Mouse (Mus musculus): ENCODE results near the gene Adamts1. TPM values are rescaled to one million over a fixed set of nuclear protein-coding genes. Genes with fewer than 3 reads are reported as not detected.

The Adamts1 gene
- polyA plus RNA-seq, 1 experiment, result 13.2 TPM

GRCm38 (mm10) chr16:85762052-85762665 lies 40.8 kb downstream of the Adamts1 start:
- no peak for DNase-seq
- H3K27me3 ChIP-seq (ENCODE audit: control insufficient read depth, insufficient read depth, low read length), result no peaks in the 10 kb centered on the region
- H3K4me3 ChIP-seq (replicated peaks; ENCODE audit: insufficient read depth, low read depth, low read length), result no peak overlapping the region
- TF ChIP-seq POLR2A (IDR thresholded peaks at IDR 0.05; ENCODE audit: borderline replicate concordance, insufficient read depth, low read length), result no peak
- TF ChIP-seq CTCF (IDR thresholded peaks at IDR 0.05; ENCODE audit: borderline replicate concordance, insufficient read depth, low read depth, low read length), result no peak
- H3K4me1 ChIP-seq (ENCODE audit: control insufficient read depth, insufficient read depth, low read length), result no peaks in the 10 kb centered on the region
- H3K27ac ChIP-seq (ENCODE audit: insufficient read depth, low read length), result no peak overlapping the region
- WGBS, result 84% methylated on average over 10 of the region's 10 CpGs

GRCm38 (mm10) chr16:85760961-85761580 lies 41.8 kb downstream of the Adamts1 start:
- 61% methylated on average over 7 of the region's 7 CpGs for WGBS
- TF ChIP-seq CTCF (IDR thresholded peaks at IDR 0.05; ENCODE audit: borderline replicate concordance, insufficient read depth, low read depth, low read length), result no peak

GRCm38 (mm10) chr16:85756101-85756819 lies 46.7 kb downstream of the Adamts1 start:
- no peak overlapping the region for H3K4me3 ChIP-seq (replicated peaks; ENCODE audit: insufficient read depth, low read depth, low read length)
- H3K27me3 ChIP-seq (ENCODE audit: control insufficient read depth, insufficient read depth, low read length), result no peaks in the 10 kb centered on the region
- WGBS, result 32% methylated on average over 14 of the region's 14 CpGs
- DNase-seq, result peak in 1 of 2 experiments; percentile 21
- no peak overlapping the region for H3K27ac ChIP-seq (ENCODE audit: insufficient read depth, low read length)
- H3K4me1 ChIP-seq (ENCODE audit: control insufficient read depth, insufficient read depth, low read length), result no peaks in the 10 kb centered on the region
- TF ChIP-seq CTCF (IDR thresholded peaks at IDR 0.05; ENCODE audit: borderline replicate concordance, insufficient read depth, low read depth, low read length), result no peak
- TF ChIP-seq POLR2A (IDR thresholded peaks at IDR 0.05; ENCODE audit: borderline replicate concordance, insufficient read depth, low read length), result no peak

More at GRCm38 (mm10) chr16:85760961-85761580, 41.8 kb downstream of the Adamts1 start:
- DNase-seq, result no peak
- Histone ChIP-seq H3K4me3 (replicated peaks; ENCODE audit: insufficient read depth, low read depth, low read length) (no peak overlapping the region), H3K27me3 (ENCODE audit: control insufficient read depth, insufficient read depth, low read length) (no peaks in the 10 kb centered on the region), H3K27ac (ENCODE audit: insufficient read depth, low read length) (no peak overlapping the region), H3K4me1 (ENCODE audit: control insufficient read depth, insufficient read depth, low read length) (no peaks in the 10 kb centered on the region)

GRCm38 (mm10) chr16:85749335-85749734 lies 53.6 kb downstream of the Adamts1 start:
- Histone ChIP-seq H3K27me3 (ENCODE audit: control insufficient read depth, insufficient read depth, low read length) (0 out of 2 replicates have a peak, but pooled peaks cover 1% of the 10 kb centered on the region), H3K27ac (ENCODE audit: insufficient read depth, low read length) (no peak overlapping the region), H3K4me3 (replicated peaks; ENCODE audit: insufficient read depth, low read depth, low read length) (no peak overlapping the region), H3K4me1 (ENCODE audit: control insufficient read depth, insufficient read depth, low read length) (no peaks in the 10 kb centered on the region; the same call in 1 of the 2 replicates)
- no peak for DNase-seq
- WGBS, result 63% methylated on average over 6 of the region's 6 CpGs
- TF ChIP-seq POLR2A (IDR thresholded peaks at IDR 0.05; ENCODE audit: borderline replicate concordance, insufficient read depth, low read length) (no peak), CTCF (IDR thresholded peaks at IDR 0.05; ENCODE audit: borderline replicate concordance, insufficient read depth, low read depth, low read length) (no peak)

GRCm38 (mm10) chr16:85747589-85748360 lies 55.1 kb downstream of the Adamts1 start:
- Histone ChIP-seq H3K4me1 (ENCODE audit: control insufficient read depth, insufficient read depth, low read length) (no peaks in the 10 kb centered on the region; the same call in 1 of the 2 replicates), H3K27ac (ENCODE audit: insufficient read depth, low read length) (no peak overlapping the region), H3K4me3 (replicated peaks; ENCODE audit: insufficient read depth, low read depth, low read length) (peak overlapping the region; percentile 31), H3K27me3 (ENCODE audit: control insufficient read depth, insufficient read depth, low read length) (0 out of 2 replicates have a peak, but pooled peaks cover 1% of the 10 kb centered on the region)
- WGBS, result 13% methylated on average over 16 of the region's 16 CpGs
- peak; percentile 46 to 60 for DNase-seq
- TF ChIP-seq POLR2A (IDR thresholded peaks at IDR 0.05; ENCODE audit: borderline replicate concordance, insufficient read depth, low read length), result no peak

GRCm38 (mm10) chr16:85746386-85746785 lies 56.5 kb downstream of the Adamts1 start:
- WGBS, result 91% methylated on average over 3 of the region's 3 CpGs

More at GRCm38 (mm10) chr16:85746386-85746785, 56.5 kb downstream of the Adamts1 start:
- H3K27me3 ChIP-seq (ENCODE audit: control insufficient read depth, insufficient read depth, low read length), result 0 out of 2 replicates have a peak, but pooled peaks cover 1% of the 10 kb centered on the region
- H3K27ac ChIP-seq (ENCODE audit: insufficient read depth, low read length), result no peak overlapping the region
- no peak for DNase-seq
- no peak overlapping the region for H3K4me3 ChIP-seq (replicated peaks; ENCODE audit: insufficient read depth, low read depth, low read length)
- TF ChIP-seq CTCF (IDR thresholded peaks at IDR 0.05; ENCODE audit: borderline replicate concordance, insufficient read depth, low read depth, low read length) (no peak), POLR2A (IDR thresholded peaks at IDR 0.05; ENCODE audit: borderline replicate concordance, insufficient read depth, low read length) (no peak)
- no peaks in the 10 kb centered on the region; the same call in 1 of the 2 replicates for H3K4me1 ChIP-seq (ENCODE audit: control insufficient read depth, insufficient read depth, low read length)

Other genes starting within 250 kb of the Adamts1 start
- 3.8 and 3.9 TPM in 2 replicates for gene Cyyr1, start 249.7 kb downstream of the Adamts1 start, polyA plus RNA-seq (2012; rRNA removed)
- 1.0 and 1.2 TPM in 2 replicates for gene Adamts5, start 98.7 kb upstream of the Adamts1 start, polyA plus RNA-seq (2012; rRNA removed)